Mouse (Mus musculus): Measurements from ENCODE around the gene Cracr2b. TPM values are rescaled to one million over a fixed set of nuclear protein-coding genes. Genes with fewer than 3 reads are reported as not detected.

Cracr2b gene
- polyA plus RNA-seq, 1 experiment from 2014 or later: 12.7 TPM

DNA sequence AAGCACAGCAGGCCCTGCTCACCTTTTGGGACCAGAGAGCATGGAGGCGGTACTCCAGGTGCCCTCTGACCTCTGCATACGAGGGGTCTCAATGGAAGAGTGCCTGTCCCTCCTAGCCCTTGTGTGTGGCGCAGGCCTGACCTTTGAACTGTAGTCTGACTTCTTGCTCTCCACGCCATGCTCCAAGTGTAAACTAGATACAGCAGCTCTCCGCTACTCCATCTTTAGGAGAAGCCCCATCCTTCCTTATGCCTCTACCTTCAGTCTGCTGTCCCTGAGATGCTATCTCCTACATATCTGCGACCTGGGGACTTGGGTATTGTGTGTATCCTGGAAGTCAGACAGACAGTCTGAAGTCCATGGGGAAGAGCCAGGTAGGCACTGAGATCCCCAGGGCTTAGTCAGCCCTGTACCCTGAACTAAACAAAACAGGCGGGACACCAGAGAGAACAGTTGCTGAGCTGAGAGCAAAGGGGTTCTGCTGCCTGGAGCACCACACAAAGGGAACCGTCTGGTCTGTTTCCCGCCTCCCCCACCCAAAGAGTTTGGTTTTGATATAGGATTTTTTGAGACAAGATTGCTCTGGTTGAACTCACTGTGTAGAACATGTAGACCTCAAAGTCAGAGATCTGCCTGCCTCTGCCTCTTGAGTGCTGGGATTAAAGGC is 24.9 kb upstream of the Cracr2b start:
- Histone ChIP-seq H3K4me1 (peaks cover 50% of the 10 kb centered on the region), H3K9ac (no peak overlapping the region), H3K36me3 (peaks cover 58% of the 10 kb centered on the region), H3K4me2 (peak overlapping the region; percentile 90), H3K27ac (no peak overlapping the region; the same call in 1 of the 2 replicates), H3K27me3 (no peaks in the 10 kb centered on the region), H3K9me3 (no peaks in the 10 kb centered on the region), H3K4me3 (peak overlapping the region; percentile 55; the same call in 1 of the 2 replicates)
- WGBS: 73% methylated on average over 9 of the region's 9 CpGs
- no peak for ATAC-seq (ENCODE audit: insufficient number of reproducible peaks, insufficient read depth, low FRiP score, low TSS enrichment, low read depth)

DNA sequence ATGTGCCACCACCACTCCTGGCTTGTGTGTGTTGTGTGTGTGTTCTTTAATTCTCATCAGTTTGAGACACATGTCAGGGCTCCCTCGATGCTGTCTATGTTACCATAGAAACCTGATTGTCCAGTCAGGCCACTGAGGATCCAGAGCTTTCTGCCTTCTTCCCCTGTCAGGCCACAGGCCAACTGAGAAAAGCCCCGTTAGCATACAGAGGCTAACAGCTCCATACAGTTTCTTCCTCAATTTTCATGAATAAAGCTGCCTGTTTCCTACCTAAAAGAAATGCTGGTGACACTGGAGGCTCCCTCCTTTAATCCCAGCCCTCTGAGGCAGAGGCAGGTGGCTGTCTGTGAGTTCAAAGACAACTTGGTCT is 24.4 kb upstream of the Cracr2b start:
- Histone ChIP-seq H3K4me2 (peak overlapping the region; percentile 90), H3K9ac (peak overlapping the region; percentile 84; the same call in 1 of the 2 replicates), H3K27ac (0 out of 2 replicates have a peak overlapping the region, but pooled peaks have one; percentile 58), H3K27me3 (no peaks in the 10 kb centered on the region), H3K4me1 (peaks cover 53% of the 10 kb centered on the region), H3K36me3 (peaks cover 58% of the 10 kb centered on the region), H3K9me3 (no peaks in the 10 kb centered on the region), H3K4me3 (peak overlapping the region; percentile 64)
- 63% methylated on average over 2 of the region's 2 CpGs for WGBS
- no peak for ATAC-seq (ENCODE audit: insufficient number of reproducible peaks, insufficient read depth, low FRiP score, low TSS enrichment, low read depth)

DNA sequence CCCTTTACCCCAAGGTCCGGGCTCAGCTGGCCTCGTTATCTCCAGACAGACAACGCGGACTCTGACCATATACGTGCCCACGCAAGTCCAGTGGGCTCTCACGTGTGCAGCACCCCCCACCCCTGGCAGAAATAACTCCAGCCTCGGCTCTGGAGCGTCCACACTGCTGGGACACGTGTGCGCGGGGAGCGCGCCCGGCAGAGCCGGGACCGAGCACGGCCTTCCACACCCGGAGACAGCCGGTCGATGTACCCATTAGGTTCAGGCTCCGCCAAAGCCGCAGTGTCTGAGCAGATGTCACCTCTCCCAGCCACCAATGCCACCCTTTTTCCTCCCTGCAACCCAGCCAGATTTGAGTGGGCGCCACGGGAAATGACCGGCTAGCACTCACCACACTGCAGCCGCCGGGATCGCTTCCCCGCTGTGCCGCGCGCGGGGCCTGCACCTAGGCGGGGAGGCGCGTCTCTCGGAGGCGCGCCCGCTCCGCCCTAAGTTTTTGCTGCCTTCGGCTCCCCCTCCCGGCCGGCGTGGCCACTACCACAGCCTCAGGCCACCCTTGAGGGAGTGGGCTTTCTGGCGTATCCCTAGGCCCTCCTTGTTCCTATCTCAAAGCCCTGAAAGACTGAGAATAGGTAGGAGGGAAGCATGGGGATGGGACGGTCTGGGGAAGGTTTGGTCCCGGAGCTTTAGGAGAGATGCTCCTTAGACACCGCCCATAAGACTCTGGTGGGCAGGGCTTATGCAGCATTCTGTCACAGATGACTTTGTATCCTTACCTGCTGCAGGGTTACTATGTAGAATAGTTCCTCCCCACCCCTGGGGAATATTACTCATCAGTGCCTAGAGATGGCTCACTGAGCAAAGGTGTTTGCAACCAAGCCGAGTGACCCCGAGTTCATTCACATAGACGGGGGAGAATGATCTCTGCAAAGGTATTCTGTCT is 23.4 kb upstream of the Cracr2b start, which contains the start of gene Slc25a22:
Gene Slc25a22, minus strand, starts transcription at position 715 of the 943 bp plus-strand sequence.
- Histone ChIP-seq H3K4me1 (peaks cover 62% of the 10 kb centered on the region), H3K4me2 (peak within 1 kb of the TSS; percentile 90), H3K9me3 (no peaks in the 10 kb centered on the region), H3K27ac (peak within 1 kb of the TSS; percentile 58; the same call in 1 of the 2 replicates), H3K36me3 (peaks cover 51% of the 10 kb centered on the region), H3K4me3 (peak within 1 kb of the TSS; percentile 64), H3K27me3 (no peaks in the 10 kb centered on the region), H3K9ac (peak within 1 kb of the TSS; percentile 84)
- peak; percentile 62 for ATAC-seq (ENCODE audit: insufficient number of reproducible peaks, insufficient read depth, low FRiP score, low TSS enrichment, low read depth)
- whole genome bisulfite sequencing: 5% methylated on average over 53 of the region's 53 CpGs

DNA sequence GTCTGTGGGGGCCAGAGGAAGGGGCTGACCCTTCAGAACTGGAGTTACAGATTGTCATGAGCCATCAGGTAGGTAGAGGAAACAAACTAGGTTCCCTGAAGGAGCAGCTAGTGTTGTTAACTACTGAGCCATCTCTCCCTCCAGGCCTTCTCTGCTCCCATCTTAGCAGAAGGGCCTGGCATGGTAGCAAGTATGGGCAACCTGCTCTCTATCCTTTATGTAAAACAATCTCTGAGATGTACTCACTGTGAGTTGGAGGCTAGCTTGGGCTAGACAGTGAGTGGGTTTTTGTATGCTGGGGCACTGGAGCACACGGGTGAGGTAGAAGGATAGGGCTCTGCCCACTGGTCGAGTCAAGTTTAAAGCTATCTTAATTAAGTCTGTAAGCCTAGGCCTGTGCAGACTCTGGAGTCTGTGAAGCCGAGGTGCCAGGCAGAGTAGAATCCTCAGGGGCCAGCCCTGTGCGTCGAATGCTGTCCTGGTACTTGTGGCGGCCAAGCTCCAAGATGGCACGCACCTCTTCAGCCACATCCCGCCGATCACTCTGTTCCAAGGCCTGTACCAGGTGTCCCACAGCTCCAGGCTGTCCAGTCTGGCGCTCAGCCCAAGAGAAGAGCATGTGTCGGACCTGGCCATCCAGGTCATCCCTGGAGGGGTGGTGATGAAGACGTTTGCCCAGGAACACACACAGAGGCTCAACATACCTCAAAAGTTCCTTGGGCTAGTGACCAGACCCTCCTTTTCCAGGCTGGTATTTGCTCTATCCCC is 22.5 kb upstream of the Cracr2b start:
- H3K4me1 ChIP-seq: peaks cover 70% of the 10 kb centered on the region
- peaks cover 43% of the 10 kb centered on the region for H3K36me3 ChIP-seq
- no peak overlapping the region for H3K4me3 ChIP-seq
- no peaks in the 10 kb centered on the region for H3K9me3 ChIP-seq
- peak overlapping the region; percentile 90; the same call in 1 of the 2 replicates for H3K4me2 ChIP-seq
- 88% methylated on average over 12 of the region's 12 CpGs for WGBS
- ATAC-seq (ENCODE audit: insufficient number of reproducible peaks, insufficient read depth, low FRiP score, low TSS enrichment, low read depth): no peak
- 0 out of 2 replicates have a peak overlapping the region, but pooled peaks have one; percentile 58 for H3K27ac ChIP-seq
- H3K9ac ChIP-seq: peak overlapping the region; percentile 84; the same call in 1 of the 2 replicates
- H3K27me3 ChIP-seq: no peaks in the 10 kb centered on the region

DNA sequence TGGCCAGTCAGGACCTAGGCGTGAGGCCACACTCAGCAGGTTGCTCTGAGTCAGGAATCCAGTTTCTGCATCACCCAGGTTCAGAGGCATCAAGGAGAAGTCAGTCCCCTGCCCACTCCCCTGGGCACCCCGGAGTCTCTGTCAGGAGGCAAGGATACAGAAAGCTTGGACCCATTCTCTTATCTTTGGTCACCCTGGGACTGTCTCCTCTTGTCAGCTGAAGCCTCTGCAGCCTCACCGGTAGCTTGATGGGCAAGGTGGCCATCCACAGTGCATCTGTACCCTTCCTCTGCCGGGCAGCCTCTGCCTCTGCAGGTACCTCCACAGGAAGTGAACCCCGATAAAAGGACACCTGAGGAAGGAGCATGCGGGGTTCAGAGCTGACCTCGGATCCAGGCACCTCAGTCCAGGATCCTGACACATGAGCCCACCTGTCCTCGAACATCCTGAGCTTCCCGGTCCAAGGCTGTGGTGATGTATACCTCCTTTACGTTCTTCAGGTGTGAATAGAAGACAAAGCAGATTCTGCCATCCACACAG is 21.7 kb upstream of the Cracr2b start:
- Histone ChIP-seq H3K9ac (no peak overlapping the region), H3K4me3 (no peak overlapping the region), H3K27ac (no peak overlapping the region), H3K27me3 (no peaks in the 10 kb centered on the region), H3K9me3 (no peaks in the 10 kb centered on the region), H3K4me1 (peaks cover 69% of the 10 kb centered on the region), H3K36me3 (peaks cover 38% of the 10 kb centered on the region), H3K4me2 (no peak overlapping the region)
- WGBS: 96% methylated on average over 10 of the region's 10 CpGs
- ATAC-seq (ENCODE audit: insufficient number of reproducible peaks, insufficient read depth, low FRiP score, low TSS enrichment, low read depth): no peak

- no peak for ATAC-seq (ENCODE audit: insufficient number of reproducible peaks, insufficient read depth, low FRiP score, low TSS enrichment, low read depth)
- H3K27me3 ChIP-seq: no peaks in the 10 kb centered on the region
- no peak overlapping the region for H3K4me2 ChIP-seq
- no peak overlapping the region for H3K27ac ChIP-seq
- 94% methylated on average over 11 of the region's 11 CpGs for WGBS
- peaks cover 38% of the 10 kb centered on the region for H3K36me3 ChIP-seq
- H3K9ac ChIP-seq: no peak overlapping the region
- peaks cover 65% of the 10 kb centered on the region for H3K4me1 ChIP-seq
- H3K4me3 ChIP-seq: no peak overlapping the region
- no peaks in the 10 kb centered on the region for H3K9me3 ChIP-seq
These were observed 21.1 kb upstream of the Cracr2b start for GRCm38 (mm10) chr7:141439811-141440210.

DNA sequence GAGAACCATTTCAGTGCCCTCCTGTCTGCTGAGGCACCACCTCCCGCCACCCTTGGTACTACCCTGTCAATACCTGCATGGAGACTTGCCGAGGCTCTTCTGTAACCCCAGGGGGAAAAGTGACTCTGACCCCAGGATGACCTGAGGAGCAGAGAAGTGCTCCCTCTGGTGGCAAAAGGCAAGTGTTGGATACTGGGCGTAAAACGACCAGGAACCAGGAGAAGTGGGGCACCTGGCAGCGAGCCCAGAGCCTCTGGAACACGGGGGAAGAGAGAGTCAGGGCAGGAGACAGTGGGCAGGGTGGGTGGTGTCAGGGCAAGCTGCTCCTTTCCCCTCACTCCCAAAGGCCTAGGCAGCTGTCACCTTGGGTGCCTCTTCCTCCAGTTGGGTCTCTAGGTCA is 20.3 kb upstream of the Cracr2b start:
- Histone ChIP-seq H3K36me3 (peaks cover 38% of the 10 kb centered on the region), H3K4me2 (0 out of 2 replicates have a peak overlapping the region, but pooled peaks have one; percentile 7), H3K27ac (no peak overlapping the region), H3K9me3 (no peaks in the 10 kb centered on the region), H3K9ac (no peak overlapping the region), H3K27me3 (no peaks in the 10 kb centered on the region), H3K4me3 (no peak overlapping the region), H3K4me1 (peaks cover 57% of the 10 kb centered on the region)
- 23% methylated on average over 6 of the region's 6 CpGs for WGBS
- no peak for ATAC-seq (ENCODE audit: insufficient number of reproducible peaks, insufficient read depth, low FRiP score, low TSS enrichment, low read depth)

GRCm38 (mm10) chr7:141441460-141441859 is 19.4 kb upstream of the Cracr2b start:
- WGBS: 90% methylated on average over 9 of the region's 9 CpGs
- Histone ChIP-seq H3K9ac (peak overlapping the region; percentile 75), H3K36me3 (peaks cover 38% of the 10 kb centered on the region), H3K9me3 (no peaks in the 10 kb centered on the region), H3K4me1 (peaks cover 49% of the 10 kb centered on the region), H3K4me2 (0 out of 2 replicates have a peak overlapping the region, but pooled peaks have one; percentile 5), H3K4me3 (0 out of 2 replicates have a peak overlapping the region, but pooled peaks have one; percentile 52), H3K27ac (no peak overlapping the region), H3K27me3 (no peaks in the 10 kb centered on the region)
- ATAC-seq (ENCODE audit: insufficient number of reproducible peaks, insufficient read depth, low FRiP score, low TSS enrichment, low read depth): no peak

DNA sequence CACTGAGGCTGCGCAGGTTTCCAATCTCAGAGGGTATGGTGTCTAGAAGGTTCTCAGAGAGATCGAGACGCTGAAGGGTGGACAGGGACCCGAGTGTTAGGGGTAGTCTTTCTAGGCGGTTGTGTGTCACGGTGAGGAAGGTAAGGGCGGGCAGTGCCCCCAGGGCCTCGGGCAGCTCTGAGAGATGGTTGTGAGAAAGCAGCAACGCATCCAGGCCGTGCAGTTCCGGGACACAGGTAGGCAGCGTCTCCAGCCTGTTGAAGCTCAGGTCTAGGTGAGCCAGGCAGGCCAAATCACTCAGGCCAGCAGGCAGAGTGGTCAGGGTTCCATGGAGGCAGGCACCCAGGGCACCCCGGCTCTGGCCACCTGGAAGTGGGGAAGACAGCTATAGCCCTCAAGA is 18.7 kb upstream of the Cracr2b start:
- Histone ChIP-seq H3K4me1 (peaks cover 46% of the 10 kb centered on the region), H3K9me3 (no peaks in the 10 kb centered on the region), H3K36me3 (peaks cover 38% of the 10 kb centered on the region), H3K9ac (peak overlapping the region; percentile 75), H3K27ac (no peak overlapping the region), H3K27me3 (no peaks in the 10 kb centered on the region), H3K4me3 (peak overlapping the region; percentile 52), H3K4me2 (peak overlapping the region; percentile 86)
- no peak for ATAC-seq (ENCODE audit: insufficient number of reproducible peaks, insufficient read depth, low FRiP score, low TSS enrichment, low read depth)
- WGBS: 89% methylated on average over 13 of the region's 13 CpGs

GRCm38 (mm10) chr7:141443081-141443821 is 17.6 kb upstream of the Cracr2b start:
- ATAC-seq (ENCODE audit: insufficient number of reproducible peaks, insufficient read depth, low FRiP score, low TSS enrichment, low read depth): 0 out of 2 replicates have a peak, but pooled peaks have one; percentile 0
- Histone ChIP-seq H3K4me1 (peaks cover 40% of the 10 kb centered on the region), H3K4me2 (peak overlapping the region; percentile 86), H3K27ac (peak overlapping the region; percentile 53), H3K27me3 (no peaks in the 10 kb centered on the region), H3K4me3 (peak overlapping the region; percentile 52), H3K36me3 (peaks cover 34% of the 10 kb centered on the region), H3K9ac (peak overlapping the region; percentile 75), H3K9me3 (no peaks in the 10 kb centered on the region)
- WGBS: 19% methylated on average over 12 of the region's 12 CpGs

All from embryonic facial prominence, embryonic 13.5 days (tissue).